Mouse (Mus musculus): ENCODE measurements at regions not wholly inside any gene's neighbourhood (a gene's known extent, or its start where the extent isn't known, plus 50 kb on each side); places are given as distances from the start of the nearest gene placed in this dataset.
A peak's percentile ranks its signal among the peaks of the same experiment; 100 is the strongest.
"Not testable (repeated sequence)": the region's sequence is repeated elsewhere in the genome, so short reads cannot be mapped to it uniquely, and the experiment has no call there.

DNA sequence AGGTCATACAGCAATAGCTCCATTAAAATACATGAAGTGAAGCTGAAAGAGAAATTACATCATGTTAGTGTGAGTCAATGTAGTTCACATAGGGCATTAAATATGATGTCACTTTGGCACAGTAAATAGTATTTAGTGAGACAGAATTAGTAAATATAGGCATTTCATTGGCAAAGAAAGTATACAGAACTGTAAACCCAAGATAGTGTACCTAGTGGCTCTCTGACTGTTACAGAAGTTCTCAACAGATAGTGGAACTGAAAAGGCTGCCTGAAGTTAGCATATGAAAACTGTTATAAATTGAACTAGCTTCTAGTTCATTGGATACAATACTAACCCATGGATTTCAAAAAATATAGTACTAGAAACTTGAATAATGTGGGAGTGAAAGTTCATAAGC, 1642.1 kb upstream of the Cdh6 start:
- DNase-seq (ENCODE audit: low spot score in 2 of 2): no peak

DNA sequence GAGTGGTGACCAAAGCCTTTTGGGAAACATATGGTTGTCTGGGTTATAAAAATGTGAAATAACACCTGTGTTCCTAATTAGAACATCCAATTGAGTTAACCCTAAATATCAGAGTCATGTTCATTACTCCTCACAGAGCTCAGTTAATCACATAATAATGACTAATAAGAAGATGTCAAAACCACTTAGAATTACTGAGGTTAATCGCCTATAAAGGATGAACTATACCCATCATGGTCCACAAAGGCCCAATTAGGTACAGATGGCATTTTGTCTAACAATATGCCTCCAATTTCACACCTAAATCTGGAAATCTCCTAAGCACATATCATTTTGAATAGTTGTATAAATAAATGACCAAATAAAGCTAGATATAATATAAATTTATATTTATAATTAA, 1633.4 kb upstream of the Cdh6 start:
- no peak for DNase-seq (ENCODE audit: low spot score in 2 of 2)

DNA sequence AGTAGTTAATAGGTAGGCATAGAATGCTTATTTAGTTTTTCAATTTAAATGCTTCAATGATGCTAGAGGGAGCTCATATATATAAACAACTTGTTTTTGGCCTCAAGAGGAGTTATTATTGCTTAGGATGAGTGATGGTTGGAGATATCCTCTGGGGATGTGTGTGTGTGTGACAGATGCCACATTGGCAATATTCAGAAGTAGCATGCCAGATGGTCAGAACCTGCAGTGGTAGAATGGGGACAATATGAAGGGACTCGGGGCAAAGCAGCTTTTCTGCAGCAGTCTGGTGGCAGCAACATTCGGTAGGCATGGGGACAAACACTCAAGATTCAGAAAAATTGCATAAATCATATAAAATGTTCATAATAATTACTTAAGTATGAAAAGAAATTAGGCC, 1621.7 kb upstream of the Cdh6 start:
- DNase-seq (ENCODE audit: low spot score in 2 of 2): no peak

DNA sequence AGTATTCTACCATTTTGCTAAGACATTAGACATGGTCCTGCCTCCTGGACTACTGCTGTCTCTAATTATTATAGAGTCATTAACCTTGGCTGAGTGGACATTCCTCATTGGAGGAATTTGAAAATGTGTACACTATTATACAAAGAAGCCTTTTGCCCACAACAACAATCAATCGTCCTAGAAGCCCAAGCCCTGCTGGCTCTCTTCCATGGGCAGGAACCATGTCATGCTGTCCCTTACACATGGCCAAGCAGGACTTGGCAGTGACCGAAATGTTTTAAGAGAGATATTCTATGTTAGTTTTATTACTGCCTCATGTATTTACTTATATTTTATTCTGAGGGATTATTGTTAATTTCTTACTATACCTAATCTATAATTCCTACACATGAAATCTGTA, 1607.3 kb upstream of the Cdh6 start:
- no peak for DNase-seq (ENCODE audit: low spot score in 2 of 2)

DNA sequence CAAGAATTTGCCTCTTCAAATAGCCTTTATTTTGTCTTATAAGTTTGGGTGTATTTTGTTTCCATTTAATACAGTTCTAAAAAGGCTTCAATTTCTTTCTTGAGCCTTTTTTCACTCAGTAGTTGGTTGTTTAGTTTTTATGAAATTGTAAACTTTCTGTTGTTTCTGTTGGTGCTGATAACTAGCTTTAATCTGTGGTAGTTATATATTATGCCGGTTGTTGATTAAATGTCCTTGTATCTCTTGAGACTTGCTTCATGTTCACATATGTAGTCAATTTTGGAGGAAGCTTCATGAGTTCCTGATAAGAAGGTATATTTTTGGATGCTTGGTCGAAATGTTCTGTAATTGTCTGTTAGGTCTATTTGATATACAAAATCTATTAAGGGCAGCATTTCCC, 1568.3 kb upstream of the Cdh6 start:
- DNase-seq (ENCODE audit: low spot score in 2 of 2): no peak

DNA sequence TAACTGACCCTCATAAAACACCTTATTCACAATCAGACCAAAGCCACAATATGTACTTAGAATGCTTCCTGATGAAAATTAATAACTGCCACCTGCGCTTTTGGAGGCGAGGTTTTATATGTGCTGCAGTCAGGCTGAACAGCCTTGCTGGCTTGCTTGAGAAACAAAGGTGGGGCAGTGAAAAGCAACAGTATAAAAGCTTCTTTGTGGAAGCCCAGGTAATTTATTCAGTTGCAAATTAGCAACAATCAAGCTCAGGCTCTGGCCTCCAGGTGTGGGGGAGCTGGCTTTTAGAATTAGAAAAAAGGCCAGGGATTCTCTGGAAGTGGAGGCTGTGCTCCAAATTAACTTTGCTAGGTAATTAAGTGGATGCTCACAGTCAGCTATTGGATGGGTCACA, 1524.5 kb upstream of the Cdh6 start:
- DNase-seq (ENCODE audit: low spot score in 2 of 2): not testable (repeated sequence)

DNA sequence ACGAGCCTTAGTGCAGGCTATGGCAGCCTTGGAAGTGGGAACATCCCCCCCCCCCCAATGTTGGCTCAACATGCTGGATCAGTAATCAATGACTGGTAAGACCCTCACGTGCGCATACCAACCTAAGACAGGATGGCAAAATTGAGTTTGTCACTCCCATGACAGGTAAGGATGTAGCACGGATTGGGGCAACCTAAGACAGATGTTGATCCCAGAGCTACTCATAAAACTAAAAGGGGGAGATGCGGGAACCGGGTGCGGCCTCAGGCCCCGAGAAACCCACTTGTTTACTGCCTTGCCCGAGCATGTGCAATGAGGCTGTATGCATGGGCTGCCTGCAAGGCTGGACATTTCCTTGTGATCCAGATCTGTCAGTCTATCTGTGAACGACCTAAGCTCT, 1523.0 kb upstream of the Cdh6 start:
- no peak for DNase-seq (ENCODE audit: low spot score in 2 of 2)

DNA sequence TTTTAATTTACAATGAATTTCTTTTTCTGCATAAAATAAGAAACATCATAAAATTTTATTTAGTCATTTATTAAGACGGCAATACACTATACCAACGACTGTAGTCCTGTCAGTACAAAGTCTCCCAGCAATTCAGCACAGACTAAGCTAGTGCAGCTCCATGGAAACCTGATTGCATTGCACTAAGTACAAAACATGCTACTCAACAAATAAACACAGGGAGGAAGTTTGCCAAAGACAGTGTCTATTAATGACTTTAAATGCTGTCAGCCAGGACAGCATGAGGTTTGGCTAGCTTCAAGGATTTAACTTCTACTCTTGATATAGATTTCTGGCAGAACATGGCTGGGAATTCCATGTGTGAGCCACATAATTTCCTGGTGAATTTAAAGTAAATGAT, 1515.7 kb upstream of the Cdh6 start:
- no peak for DNase-seq (ENCODE audit: low spot score in 2 of 2)

DNA sequence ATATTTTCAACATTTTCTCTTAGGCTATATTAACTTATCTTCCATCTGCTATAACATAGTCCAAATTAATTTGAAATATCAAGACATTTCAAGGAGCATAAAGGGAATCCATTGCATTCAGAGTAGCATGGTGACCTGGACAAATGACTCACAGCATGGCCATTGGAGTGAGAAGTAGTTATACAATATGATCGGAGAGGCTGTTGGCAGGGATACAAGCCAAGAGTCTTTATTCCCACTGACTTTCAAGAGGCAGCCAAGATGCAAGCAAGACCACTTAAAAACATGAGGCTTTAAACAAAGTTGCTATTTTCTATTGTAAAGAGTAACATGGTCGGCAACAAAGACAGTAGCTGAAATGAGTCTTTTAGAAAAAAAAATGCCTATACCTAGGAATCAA, 1468.8 kb upstream of the Cdh6 start:
- no peak for DNase-seq (ENCODE audit: low spot score in 2 of 2)

DNA sequence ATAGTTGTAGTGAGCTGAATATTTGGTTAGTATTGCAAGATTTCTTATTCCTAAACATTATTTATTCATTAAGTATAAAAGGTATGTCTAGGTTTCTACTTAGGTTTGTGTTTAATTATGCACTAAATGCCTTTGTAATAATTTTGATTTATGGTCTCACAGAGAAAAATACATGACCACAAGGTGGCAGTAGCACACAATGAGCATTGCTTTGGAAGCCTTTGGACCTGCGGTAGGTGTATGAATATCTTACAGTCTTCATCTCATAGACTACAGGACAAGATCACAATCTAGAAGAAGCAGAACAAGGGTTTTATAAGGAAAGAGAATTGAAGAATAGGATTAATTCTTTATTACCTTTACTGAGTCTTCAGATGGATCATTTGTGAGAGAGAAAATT, 1455.0 kb upstream of the Cdh6 start:
- DNase-seq (ENCODE audit: low spot score in 2 of 2): peak in 1 of 2 experiments; percentile 6

DNA sequence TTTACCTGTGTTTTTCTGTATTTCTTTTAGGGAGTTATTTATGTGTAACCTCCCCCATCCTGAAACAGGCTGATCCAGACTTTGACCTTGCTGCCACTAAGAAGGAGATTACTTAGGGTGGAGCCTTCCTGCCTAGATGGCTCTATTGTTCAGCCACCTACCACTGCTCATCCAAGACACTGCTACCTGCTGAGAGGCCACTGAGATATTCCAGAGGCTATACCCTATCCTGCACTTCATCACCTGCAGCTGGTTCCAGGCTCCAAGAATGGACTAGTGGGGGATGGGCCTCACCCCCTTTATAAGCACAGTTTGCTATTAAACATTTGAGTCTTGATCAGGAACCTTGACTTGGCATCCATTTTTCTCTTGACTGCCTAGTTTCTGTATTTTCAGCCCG, 1433.2 kb upstream of the Cdh6 start:
- no peak for DNase-seq (ENCODE audit: low spot score in 2 of 2)

All from frontal cortex, postnatal 14 days (tissue).